Mouse (Mus musculus) cerebellum, adult (tissue): ENCODE results near the gene Cd274.

ENCODE experiments used
- ATAC-seq: cut with Nextera tagmentation; 2 replicates; pipeline ENCODE4 v1.9.2; 2017; ENCODE audit warnings: mild to moderate bottlenecking, moderate library complexity, mixed read lengths; ENCODE audit not compliant: insufficient number of reproducible peaks, low FRiP score, low TSS enrichment

Cd274 gene

DNA sequence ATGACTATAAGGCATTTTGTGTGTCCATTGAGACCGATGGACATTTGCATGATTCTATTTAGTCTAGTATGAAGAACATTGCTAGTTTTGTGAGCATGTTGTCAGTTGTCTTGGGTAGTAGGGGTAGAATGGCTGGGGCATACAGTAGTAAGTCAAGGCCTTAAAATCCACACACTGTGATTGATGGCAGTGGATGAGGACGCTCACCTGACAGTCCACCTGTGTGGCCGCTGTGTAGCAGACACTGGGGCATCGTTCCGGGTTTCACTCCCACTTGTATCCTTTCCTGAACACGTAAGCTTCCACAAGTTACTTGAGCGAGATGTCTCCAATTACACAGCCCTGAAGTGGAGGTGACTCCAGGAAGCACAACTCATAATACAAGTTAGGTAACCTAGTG lies 3.7 kb upstream of the Cd274 start:
- ATAC-seq, result no peak

DNA sequence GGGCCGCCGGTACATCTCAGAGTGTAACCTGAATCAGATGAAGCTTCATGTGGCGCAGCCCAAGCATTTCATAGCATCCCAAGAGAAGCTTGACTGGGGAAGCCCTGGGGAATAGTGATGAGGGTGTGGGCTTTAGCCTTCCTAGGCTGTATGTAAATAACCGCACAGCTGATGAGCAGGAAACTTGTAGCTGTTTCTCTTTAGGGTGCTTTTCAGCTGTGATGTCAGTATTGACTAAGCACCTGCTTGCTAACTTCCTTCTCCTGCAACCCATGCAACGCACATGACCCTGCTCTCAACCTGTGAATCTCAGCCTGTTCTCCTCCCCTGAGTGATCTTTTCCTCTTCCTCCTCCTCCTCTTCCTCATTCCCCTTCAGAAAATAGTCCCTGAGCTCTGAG lies 3.2 kb upstream of the Cd274 start:
- ATAC-seq, result no peak

DNA sequence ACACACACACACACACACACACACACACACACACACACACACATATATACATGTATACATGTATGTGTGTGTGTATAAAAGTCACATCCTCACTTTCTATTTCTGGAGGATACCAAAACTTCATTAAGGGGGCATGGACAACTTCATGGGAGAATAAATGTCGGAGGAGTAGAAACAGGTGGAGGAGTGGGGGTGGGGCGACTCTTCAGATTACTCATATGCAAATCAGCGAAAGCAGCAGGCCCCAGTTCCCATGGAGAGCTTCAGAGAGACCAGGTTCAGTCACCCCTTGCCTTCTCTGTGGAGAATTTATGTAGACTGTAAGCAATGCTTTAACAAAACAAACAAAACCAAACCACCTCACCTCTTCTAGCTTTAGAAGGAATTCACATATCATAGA lies 2.1 kb upstream of the Cd274 start:
- no peak for ATAC-seq

DNA sequence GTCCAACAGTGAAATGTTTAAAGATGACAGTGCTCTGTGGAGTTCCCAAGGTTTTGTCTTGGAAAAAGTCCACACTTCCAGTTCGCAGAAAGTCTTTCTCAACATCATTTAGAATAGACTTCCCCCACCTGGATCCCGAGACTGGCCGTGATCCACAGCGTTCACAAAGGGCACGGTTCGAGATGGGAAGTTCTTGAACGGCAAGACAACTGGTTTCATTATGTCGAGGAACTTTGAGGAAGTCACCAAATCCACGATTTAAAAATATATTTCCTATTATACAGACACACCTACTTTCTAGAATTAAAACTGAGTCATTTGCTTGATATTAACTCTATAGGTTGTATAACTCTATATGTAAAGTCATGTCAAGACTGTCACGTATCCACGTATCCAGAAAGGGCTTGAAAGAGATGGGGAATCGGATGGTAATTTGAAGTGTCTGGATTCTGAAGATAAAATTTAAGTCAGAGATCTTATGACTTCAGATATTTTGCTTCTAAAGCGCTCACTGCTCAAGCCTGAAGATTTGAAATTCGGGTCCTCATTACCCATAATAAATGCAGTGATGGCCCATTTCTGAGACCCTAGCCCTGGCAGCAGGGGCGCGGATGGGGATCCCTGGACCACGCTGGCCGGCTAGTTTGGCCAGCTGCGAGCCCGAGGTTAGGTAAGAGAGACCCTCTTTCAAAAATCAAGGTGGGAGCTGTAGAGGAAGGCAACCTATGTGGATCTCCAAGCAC lies 858 bp upstream of the Cd274 start:
- no peak for ATAC-seq

DNA sequence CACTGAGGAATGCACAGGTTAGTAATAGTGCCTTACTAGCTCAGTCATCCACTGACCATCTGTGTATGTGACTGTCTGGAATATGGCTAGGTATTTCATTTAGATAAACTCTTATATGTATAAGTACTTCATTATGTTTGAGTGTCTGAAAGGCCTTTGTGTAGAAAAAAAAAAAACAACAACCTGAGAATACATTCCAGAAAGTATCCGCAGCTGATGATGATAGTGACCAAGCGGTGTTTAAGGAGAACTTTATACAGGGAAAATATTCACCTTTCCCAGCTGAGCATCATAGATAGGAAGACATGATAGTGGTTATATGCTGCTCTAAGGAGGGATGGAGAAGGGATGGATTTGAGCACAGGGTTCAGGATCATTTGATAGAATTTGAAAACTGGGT lies 786 bp downstream of the Cd274 start:
- ATAC-seq, result no peak

DNA sequence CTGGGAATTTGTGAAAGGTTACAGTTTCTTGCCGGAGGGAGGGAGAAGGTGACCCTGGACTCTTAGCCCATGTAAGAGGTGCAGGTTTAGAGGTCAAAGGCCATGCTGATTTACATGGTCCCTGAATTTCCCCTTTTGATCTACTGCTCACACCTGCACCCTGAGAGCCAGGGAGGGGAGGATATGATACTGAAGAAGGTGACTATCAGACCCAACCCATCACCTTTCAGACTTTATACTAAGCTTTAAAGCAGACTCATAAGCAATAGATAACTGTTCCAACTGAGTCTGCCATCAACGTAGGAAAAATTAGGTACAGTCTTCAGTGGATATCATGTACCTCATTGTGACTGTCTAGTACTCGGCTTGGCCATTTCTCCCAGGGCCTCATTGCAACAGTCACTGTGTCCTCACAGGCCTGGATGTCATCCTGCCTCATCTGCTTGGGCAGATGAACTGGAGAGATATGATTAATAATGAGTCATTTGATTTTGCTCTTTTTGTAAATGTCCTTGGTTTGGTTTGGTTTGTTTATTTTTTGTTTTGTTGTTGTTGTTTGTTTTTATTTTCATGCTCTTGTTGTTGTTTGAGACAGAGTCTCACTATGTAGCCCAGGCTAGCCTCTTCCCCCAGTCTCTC lies 1.5 kb downstream of the Cd274 start:
- no peak for ATAC-seq

DNA sequence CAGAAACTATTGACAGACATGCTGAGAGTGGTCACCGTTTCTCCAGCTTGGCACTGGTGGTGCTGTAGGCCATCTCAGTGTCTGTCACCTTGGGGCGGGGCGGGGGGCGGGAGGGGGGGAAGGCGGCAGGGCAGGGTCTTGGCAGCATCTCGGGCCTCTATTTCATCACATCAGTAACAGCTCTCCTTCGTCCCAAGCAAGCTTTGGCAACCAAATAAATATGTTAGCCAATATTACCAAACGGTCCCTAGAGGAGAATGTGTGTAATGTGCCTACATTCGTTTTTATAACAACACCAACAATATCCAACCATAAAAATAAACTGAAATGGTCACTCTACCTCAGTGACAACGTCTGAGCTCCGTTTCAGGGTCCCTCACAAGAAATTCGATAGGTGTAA lies 2.9 kb downstream of the Cd274 start:
- ATAC-seq, result no peak

DNA sequence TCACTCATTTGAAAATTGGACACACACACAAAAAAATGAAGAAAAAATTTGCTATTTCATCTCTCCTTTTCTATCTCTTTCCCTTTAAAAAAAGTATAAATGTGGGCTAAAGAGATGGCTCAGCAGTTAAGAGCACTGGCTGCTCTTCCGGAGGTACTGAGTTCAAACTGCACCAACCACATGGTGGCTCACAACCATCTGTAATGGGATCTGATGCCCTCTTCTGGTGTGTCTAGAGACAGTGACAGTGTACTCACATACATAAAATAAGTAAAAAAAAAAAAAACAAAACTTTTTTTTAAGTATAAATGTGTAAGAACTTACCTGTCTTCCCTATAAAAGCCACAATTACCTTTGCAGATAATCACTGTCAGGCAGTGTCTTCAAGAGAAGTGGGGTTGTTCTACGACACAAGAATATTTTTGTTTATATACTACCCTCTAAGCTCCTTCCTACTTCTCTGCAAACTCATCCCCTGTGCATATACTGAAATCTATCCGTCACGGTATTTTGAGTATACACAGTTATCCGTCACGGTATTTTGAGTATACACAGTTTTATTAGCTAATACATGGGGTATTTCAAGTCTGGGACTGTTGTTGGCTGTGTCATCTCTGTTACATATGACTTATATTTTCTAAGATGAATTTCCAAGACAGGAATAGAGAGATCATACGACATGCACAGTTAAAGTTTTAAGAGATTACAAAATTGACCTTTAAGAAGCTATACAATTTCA lies 3.5 kb downstream of the Cd274 start:
- ATAC-seq, result no peak

DNA sequence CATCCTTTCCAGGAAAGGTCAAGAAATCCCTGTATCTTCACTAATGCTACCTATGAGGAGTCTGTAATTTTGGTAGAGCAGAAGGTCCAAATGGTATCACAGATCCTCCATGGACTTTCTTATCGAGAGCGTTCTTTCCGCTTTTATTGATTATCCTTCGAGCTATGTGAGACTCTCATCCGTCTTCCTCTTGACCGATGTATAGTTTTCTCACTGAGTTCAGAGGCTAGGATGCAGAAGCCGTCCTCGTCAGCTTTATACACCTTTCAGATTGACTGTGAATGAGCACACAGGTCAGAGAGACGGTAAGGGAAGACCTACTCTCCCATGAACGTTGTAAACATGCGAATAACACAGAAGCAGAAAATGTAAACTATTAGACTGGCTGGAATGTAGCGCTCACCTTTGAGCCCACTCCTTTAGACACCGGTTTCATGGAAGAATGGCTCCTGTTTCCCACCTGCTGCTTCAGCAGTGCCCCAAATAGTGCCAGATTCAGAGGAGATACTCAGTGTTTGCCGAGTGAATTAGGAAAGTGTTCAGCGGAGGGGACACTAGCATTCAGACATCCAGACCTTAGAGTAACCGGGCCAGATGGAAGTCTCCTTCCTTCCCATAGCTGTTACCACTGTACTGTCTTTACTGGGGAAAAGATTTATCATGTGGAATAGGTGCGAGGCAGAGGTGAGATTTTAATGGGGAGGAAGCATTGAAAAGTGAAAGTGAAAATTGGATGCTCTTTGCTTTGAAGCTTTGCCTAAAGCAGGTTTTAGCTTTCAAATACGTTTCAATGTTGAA lies 4.2 kb downstream of the Cd274 start:
- no peak for ATAC-seq

DNA sequence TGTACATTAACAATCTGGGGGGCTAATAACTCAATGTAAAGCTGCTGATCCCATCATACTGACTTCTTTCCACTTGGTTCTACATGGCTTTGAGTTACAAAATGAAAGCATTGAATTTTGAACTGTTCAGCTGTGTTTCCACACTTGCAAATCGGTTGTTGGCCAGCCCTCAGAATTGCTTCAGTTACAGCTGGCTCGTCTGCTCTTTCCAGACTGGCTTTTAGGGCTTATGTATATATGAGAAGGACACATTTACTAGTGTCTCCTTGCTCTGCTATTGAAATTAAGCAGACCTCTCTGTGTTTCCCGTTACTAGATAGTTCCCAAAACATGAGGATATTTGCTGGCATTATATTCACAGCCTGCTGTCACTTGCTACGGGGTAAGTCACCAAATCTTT lies 4.9 kb downstream of the Cd274 start:
- no peak for ATAC-seq

DNA sequence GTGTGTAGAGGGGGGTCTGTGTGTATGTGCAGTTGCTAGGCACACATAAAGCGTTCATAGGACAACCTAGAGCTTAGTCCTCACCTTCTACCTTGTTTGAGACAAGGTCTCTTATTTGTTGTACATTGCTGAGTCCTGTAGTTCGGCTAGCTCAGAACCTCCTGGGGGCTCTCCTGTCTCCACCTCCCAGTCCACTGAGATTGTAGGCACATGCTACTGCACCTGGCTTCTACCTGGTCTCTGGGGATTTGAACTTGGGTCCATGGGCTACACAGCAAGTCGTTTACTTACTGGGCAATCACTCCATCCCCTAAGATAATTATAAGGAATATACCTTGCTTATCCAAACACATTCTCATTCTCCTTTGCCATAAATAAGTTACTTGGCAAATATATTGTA lies 5.4 kb downstream of the Cd274 start:
- ATAC-seq, result no peak

DNA sequence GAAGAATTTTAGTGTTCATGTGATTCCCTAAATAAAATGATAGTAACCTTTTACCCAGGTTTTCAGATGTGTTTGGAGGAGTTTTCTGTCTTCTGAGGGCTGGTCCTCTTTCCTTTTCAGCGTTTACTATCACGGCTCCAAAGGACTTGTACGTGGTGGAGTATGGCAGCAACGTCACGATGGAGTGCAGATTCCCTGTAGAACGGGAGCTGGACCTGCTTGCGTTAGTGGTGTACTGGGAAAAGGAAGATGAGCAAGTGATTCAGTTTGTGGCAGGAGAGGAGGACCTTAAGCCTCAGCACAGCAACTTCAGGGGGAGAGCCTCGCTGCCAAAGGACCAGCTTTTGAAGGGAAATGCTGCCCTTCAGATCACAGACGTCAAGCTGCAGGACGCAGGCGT lies 6.2 kb downstream of the Cd274 start:
- ATAC-seq, result no peak

DNA sequence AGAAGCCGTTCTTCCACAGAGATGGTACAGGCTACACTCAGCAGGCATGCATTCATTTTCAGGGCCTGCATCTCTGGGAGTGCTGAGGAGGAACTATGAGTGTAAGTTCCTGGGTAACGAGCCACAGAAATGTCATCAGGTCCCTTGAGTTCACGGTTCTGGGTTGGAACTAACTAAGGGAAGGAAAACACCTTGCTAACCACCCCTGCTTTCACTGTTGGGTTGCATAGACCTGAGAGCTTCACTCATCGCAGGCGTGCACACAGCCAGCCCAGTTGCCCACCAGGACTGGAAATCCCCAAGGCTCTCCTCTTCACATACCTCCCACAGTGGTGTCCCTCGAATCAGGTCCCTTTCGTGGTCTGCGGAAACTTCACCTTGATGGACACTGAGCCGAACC lies 7.7 kb downstream of the Cd274 start:
- ATAC-seq, result no peak

DNA sequence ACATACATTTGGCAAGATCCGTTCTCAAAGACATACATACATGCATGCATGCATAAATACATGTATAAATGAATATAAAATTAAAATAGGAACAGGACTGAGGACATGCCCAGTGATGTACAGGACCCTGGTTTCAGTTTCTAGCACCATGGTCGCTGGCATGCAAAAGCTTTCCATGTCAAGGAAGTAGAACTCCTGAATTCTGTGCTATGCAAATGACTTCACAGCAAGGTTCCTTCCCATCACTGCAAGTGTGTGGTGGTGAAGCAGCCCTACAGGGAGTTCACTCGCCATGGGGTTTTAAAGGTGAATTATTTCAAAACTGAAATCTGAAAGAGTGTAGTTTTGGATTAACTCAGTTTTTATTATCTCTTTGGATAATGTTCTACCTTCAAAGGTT lies 9.1 kb downstream of the Cd274 start:
- no peak for ATAC-seq

DNA sequence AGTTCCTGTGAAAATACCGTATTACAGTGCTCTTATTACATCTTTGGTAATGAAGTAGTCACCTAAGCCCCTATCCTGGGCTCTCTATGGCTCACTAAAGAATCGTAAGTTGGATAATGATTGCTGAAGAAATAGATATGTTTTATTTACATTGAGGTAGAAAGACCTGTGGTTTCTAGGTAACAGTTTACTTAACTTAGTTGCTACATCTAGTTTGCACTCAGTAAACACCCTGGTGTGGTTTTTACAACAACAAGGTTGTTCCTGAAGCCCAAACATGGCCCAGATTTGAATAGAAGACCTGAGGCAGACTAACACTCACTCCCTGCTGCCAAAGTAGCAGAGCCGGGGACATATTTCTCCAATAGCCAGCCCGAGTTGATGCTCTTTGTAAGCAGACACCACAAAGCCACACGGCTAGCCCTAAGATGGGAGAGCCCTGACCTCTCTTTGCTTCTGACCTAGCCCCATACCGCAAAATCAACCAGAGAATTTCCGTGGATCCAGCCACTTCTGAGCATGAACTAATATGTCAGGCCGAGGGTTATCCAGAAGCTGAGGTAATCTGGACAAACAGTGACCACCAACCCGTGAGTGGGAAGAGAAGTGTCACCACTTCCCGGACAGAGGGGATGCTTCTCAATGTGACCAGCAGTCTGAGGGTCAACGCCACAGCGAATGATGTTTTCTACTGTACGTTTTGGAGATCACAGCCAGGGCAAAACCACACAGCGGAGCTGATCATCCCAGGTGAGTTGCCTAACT lies 12.8 kb downstream of the Cd274 start:
- no peak for ATAC-seq

DNA sequence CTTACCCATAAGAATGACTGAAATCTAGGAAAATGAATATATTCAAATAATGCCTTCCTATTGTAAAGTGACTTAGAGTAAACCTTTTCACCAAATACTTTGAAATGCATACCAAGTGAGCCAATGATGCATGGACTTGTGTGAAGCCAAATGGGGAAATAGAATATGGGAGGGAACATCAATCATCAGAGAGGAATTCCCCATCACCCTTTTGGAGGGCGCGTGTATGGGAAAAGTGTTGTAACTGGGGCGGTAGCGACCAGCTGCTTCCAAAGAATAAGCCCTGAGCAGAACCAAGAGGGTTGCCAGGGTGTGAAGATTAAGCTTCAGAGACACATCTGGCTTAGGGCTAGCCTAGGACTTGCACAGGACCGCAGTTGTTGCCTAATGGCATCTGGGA lies 16.1 kb downstream of the Cd274 start:
- ATAC-seq, result no peak

DNA sequence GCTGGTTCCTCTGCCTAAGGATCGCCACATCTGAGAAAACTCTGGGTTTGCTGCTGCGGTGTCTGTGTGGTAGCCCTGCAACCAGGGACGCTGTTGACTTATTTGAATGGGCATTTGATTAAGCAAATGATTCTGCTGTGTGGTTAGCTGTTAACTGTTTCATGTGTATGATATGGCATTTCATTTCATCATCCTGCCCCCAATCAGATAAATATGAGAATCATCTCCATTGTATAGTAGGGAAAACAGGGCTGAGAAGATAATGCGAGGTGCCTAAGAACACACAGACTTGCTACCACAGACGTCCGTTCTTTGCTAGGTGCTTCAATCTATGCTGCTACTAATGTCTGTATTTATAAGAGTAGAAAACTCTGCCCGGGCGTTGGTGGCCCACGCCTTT lies 17.2 kb downstream of the Cd274 start:
- ATAC-seq, result no peak

DNA sequence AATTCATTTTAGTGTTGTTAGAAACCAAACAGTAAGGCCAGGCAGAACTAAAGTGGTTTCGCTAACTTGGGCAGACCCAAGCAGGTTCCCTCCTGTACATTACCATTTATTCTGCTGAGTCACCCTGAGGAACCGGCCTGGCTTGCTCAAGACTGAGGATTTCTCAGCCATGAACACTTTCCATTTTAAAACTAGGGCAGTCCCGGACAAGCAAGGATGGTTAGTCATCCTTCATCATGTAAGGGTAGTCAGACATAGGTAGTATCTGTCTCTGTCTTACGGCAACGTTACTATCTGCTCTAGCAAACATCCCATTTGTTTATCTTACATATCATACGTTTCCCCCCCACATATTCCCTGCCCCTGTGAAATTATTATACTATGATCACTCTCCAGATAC lies 17.7 kb downstream of the Cd274 start:
- ATAC-seq, result no peak

DNA sequence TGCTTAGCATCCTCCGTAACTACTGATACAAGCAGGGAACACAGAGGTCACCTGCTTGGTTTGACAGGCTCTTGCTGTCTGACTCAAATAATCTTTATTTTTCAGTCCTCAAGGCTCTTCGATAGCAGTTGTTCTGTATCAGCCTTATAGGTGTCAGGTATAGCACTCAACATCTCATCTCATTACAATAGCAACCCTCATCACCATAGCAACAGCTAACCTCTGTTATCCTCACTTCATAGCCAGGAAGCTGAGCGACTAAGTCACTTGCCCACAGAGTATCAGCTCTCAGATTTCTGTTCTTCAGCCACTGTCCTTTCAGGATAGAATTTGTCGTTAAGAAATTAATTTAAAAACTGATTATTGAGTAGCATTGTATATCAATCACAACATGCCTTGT lies 18.6 kb downstream of the Cd274 start:
- ATAC-seq, result no peak

DNA sequence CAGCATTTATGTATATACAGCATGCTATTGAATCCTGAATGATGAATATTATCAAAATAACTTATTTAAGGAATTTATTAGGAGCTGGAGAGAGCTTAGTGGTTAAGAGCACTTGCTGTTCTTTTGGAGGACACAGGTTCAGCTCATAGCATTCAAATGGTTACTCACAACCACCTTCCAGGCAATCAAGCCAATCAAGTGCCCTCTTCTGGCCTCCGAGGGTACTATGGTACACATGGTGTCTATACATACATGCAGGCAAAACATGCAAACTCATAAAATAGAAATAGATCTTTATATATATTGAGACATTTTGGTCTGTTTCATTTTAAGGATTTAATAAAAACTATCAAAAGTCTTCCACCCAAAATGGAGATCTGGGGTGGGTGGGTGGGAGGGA lies 21.6 kb downstream of the Cd274 start:
- no peak for ATAC-seq
